Mouse (Mus musculus) forebrain, embryonic 12.5 days (tissue): ENCODE measurements at regions not wholly inside any gene's neighbourhood (a gene's known extent, or its start where the extent isn't known, plus 50 kb on each side); places are given as distances from the start of the nearest gene placed in this dataset.

Experiments used
- ATAC-seq: fragments of 200-750 bp; cut with Nextera tagmentation; 2 replicates; pipeline ENCODE4 v1.8.0; 2017; ENCODE audit warnings: moderate TSS enrichment; ENCODE audit not compliant: low FRiP score
- H3K27ac ChIP-seq: fragments of 300-500 bp; sonication (generic); 2 replicates; pipeline ENCODE4 v1.5.1; 2016; ENCODE audit warnings: mild to moderate bottlenecking
- H3K27me3 ChIP-seq: fragments of 300-500 bp; sonication (generic); 2 replicates; pipeline ENCODE4 v1.6.1; 2016; ENCODE audit warnings: mild to moderate bottlenecking
- H3K36me3 ChIP-seq: fragments of 300-500 bp; sonication (generic); replicated peaks from 2 replicates; pipeline ENCODE4 v1.6.1; 2016; ENCODE audit warnings: mild to moderate bottlenecking
- H3K4me1 ChIP-seq: fragments of 300-500 bp; sonication (generic); 2 replicates; pipeline ENCODE4 v1.6.1; 2016
- H3K4me2 ChIP-seq: fragments of 300-500 bp; sonication (generic); 2 replicates; pipeline ENCODE4 v1.6.1; 2016; ENCODE audit warnings: mild to moderate bottlenecking, moderate library complexity
- H3K4me3 ChIP-seq: fragments of 300-500 bp; sonication (generic); replicated peaks from 2 replicates; pipeline ENCODE4 v1.5.1; 2016; ENCODE audit warnings: mild to moderate bottlenecking
- H3K9ac ChIP-seq: fragments of 300-500 bp; sonication (generic); 2 replicates; pipeline ENCODE4 v1.6.1; 2016; ENCODE audit warnings: mild to moderate bottlenecking
- H3K9me3 ChIP-seq: fragments of 300-500 bp; sonication (generic); 2 replicates; pipeline ENCODE4 v1.6.1; 2016
- WGBS: fragments of 180-500 bp; shearing (Covaris S2); methylation state at CpG from one replicate; pipeline ENCODE4 v1.1.7; 2016; 5-methylcytosine and 5-hydroxymethylcytosine counted together

- H3K4me1 ChIP-seq, result no peaks in the 10 kb centered on the region
- no peak for ATAC-seq
- no peak overlapping the region for H3K27ac ChIP-seq
- H3K36me3 ChIP-seq, result no peaks in the 10 kb centered on the region
- WGBS, result 85% methylated on average over 1 of the region's 1 CpGs
- H3K27me3 ChIP-seq, result no peaks in the 10 kb centered on the region
- H3K9me3 ChIP-seq, result no peaks in the 10 kb centered on the region
- H3K4me2 ChIP-seq, result no peak overlapping the region
- no peak overlapping the region for H3K4me3 ChIP-seq
- H3K9ac ChIP-seq, result no peak overlapping the region
Observed at GRCm38 (mm10) chr8:29913576-29913975, 2466.1 kb downstream of the Poteg start.

GRCm38 (mm10) chr8:29920486-29920885, 2473.0 kb downstream of the Poteg start:
- WGBS, result 75% methylated on average over 2 of the region's 2 CpGs

GRCm38 (mm10) chr8:29928257-29928656, 2480.8 kb downstream of the Poteg start:
- Histone ChIP-seq H3K27me3 (no peaks in the 10 kb centered on the region), H3K4me1 (no peaks in the 10 kb centered on the region), H3K4me2 (no peak overlapping the region), H3K36me3 (no peaks in the 10 kb centered on the region), H3K27ac (no peak overlapping the region), H3K4me3 (no peak overlapping the region), H3K9me3 (no peaks in the 10 kb centered on the region), H3K9ac (no peak overlapping the region)
- no peak for ATAC-seq
- WGBS, result 96% methylated on average over 4 of the region's 4 CpGs

More at GRCm38 (mm10) chr8:29920486-29920885, 2473.0 kb downstream of the Poteg start:
- ATAC-seq, result 0 out of 2 replicates have a peak, but pooled peaks have one; percentile 30
- Histone ChIP-seq H3K4me2 (no peak overlapping the region), H3K4me3 (no peak overlapping the region), H3K36me3 (no peaks in the 10 kb centered on the region), H3K27me3 (no peaks in the 10 kb centered on the region), H3K9ac (no peak overlapping the region), H3K4me1 (no peaks in the 10 kb centered on the region), H3K27ac (no peak overlapping the region), H3K9me3 (no peaks in the 10 kb centered on the region)

GRCm38 (mm10) chr8:29961322-29961721, 2513.9 kb downstream of the Poteg start:
- Histone ChIP-seq H3K4me2 (no peak overlapping the region), H3K4me3 (no peak overlapping the region), H3K27ac (no peak overlapping the region), H3K4me1 (no peaks in the 10 kb centered on the region), H3K36me3 (no peaks in the 10 kb centered on the region), H3K9me3 (no peaks in the 10 kb centered on the region), H3K9ac (no peak overlapping the region), H3K27me3 (no peaks in the 10 kb centered on the region)
- ATAC-seq, result no peak
- WGBS, result 89% methylated on average over 2 of the region's 2 CpGs

DNA sequence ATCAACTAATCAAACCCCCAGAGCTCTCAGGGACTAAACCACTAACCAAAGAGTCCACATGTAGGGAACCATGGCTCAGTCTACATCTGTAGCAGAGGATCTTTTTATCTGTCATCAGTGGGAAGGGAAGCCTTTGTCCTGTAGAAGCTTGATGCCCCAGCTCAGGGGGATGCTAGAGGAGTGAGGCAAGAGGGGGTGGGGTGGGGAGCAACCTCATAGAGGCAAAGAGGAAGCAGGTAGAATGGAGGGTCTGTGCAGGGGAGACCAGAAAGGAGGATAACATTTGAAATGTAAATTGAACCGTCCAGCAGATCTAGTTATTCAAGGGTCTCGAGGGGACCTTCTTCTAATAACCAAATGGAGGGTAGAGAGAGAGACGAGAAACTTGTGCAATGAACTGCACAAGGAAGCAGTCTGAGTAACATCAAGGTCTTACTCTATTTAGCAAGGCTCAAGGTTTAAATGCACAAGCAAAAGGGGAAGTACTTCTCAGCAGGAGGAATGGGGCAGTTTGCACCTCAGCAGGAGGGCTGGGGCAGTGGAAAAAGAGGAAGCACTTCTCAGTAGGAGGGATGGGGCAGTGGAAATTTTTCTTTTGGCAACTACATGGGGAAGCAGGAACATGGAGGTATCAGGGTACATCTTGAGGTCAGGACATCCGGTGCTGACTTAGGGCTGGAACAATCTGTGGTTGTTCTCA, 2529.3 kb downstream of the Poteg start:
- no peak overlapping the region for H3K27ac ChIP-seq
- no peak for ATAC-seq
- peaks cover 8% of the 10 kb centered on the region; the same call in 1 of the 2 replicates for H3K4me1 ChIP-seq
- no peaks in the 10 kb centered on the region for H3K27me3 ChIP-seq
- no peaks in the 10 kb centered on the region for H3K36me3 ChIP-seq
- 78% methylated on average over 4 of the region's 4 CpGs for WGBS
- no peak overlapping the region for H3K9ac ChIP-seq
- H3K4me2 ChIP-seq, result no peak overlapping the region
- no peak overlapping the region for H3K4me3 ChIP-seq
- H3K9me3 ChIP-seq, result no peaks in the 10 kb centered on the region

DNA sequence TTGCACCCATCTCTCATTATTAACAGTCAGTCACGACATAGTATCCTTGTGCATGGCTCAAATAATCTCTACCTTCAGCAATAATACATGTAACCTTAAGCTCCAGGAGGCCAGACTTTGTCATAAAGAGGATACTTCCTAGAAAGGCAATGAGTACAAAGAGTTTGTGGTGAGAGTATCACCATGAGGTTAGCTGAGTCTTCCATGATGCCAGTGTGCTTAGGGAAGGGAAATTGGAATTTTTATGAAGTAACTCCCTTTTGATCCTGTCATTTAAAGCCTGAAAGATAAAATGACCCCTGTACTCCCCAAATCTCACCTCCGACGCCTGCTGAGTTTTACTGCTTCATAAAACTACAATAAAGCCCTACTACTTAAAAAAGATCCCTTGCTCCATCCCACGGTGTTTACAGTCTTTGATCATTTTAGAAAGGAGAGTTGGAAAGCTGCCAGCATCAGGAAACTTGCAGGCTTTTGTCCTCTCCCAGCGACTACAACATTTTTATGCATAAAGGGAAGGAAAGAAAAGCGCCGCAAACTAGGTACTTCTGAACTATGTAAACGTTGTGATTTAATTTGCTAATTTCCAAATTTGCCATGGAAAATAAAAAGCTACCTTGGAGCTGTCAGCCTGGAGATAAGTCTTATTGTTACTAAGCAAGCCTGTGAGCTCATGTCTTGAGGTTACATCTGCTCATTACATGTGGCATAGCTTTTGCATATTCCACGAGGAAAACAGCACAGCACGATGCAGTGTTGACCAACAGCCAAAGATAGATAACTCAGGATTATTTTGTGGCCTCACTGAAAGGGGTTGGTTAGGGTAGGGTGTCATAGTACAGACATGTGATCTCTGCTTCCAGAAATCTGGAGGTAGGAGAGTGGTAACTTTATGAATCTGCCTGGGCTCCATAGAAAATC, 2531.4 kb downstream of the Poteg start:
- ATAC-seq, result peak; percentile 65; the same call in 1 of the 2 replicates
- WGBS, result 31% methylated on average over 10 of the region's 10 CpGs
- H3K27me3 ChIP-seq, result no peaks in the 10 kb centered on the region
- H3K36me3 ChIP-seq, result no peaks in the 10 kb centered on the region
- no peak overlapping the region for H3K4me2 ChIP-seq
- H3K9ac ChIP-seq, result no peak overlapping the region
- H3K27ac ChIP-seq, result peak overlapping the region; percentile 16
- H3K4me3 ChIP-seq, result no peak overlapping the region
- peaks cover 8% of the 10 kb centered on the region; the same call in 1 of the 2 replicates for H3K4me1 ChIP-seq
- H3K9me3 ChIP-seq, result no peaks in the 10 kb centered on the region

DNA sequence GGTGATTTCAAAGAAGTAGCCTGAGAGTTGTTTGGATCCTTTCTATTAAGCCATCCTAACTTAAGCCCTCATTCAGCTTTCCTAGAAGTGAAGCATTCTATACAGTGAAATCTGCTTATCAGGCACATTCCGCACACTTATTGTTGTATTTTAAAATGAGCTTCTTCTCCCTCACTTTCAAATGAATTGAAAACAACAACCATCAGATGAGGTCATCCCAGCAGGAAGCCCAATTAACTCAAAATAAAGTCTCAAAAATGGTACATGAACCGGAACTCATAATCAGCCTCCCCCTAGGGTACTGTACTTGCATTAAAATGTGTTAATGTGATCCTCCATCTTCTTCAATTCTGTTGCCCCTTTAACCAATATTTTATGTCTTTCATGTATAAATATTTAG, 2545.1 kb downstream of the Poteg start:
- no peak overlapping the region for H3K27ac ChIP-seq
- H3K4me1 ChIP-seq, result no peaks in the 10 kb centered on the region; the same call in 1 of the 2 replicates
- H3K4me3 ChIP-seq, result no peak overlapping the region
- no peaks in the 10 kb centered on the region for H3K9me3 ChIP-seq
- no peaks in the 10 kb centered on the region for H3K27me3 ChIP-seq
- H3K4me2 ChIP-seq, result no peak overlapping the region
- H3K9ac ChIP-seq, result no peak overlapping the region
- WGBS, result 36% methylated on average over 2 of the region's 2 CpGs
- no peaks in the 10 kb centered on the region for H3K36me3 ChIP-seq
- no peak; the same call in 1 of the 2 replicates for ATAC-seq

DNA sequence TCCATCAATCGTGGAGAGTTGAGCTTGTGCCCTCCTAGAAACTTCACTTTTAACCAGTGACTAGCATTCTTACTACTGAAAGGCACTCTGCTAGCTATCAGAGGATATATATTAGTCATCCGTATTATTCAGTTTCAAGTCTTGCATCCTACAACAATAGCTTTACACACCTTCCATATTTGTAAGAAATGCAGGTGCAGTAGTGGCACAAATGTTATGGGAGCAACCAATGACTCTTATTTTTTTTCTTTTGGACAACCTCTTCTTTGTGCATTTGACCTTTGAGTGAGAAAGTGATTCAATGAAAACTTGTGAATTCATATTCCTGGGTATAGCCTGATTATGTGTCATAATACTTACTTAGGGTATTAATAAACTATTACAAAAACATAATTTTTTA, 2551.9 kb downstream of the Poteg start:
- Histone ChIP-seq H3K4me3 (no peak overlapping the region), H3K36me3 (no peaks in the 10 kb centered on the region), H3K27me3 (no peaks in the 10 kb centered on the region), H3K4me2 (no peak overlapping the region), H3K9me3 (no peaks in the 10 kb centered on the region), H3K27ac (no peak overlapping the region), H3K9ac (no peak overlapping the region), H3K4me1 (no peaks in the 10 kb centered on the region)
- ATAC-seq, result no peak
- WGBS, result 94% methylated on average over 2 of the region's 2 CpGs
